Mouse (Mus musculus): ENCODE data around the gene Hspa2. TPM values are rescaled to one million over a fixed set of nuclear protein-coding genes. Genes with fewer than 3 reads are reported as not detected.

The Hspa2 gene
- total RNA-seq, 2 experiments from 2014 or later: 114 to 117 TPM

- no peak overlapping the region for H3K4me3 ChIP-seq
- no peak overlapping the region for H3K27ac ChIP-seq
- peak; percentile 26 for TF ChIP-seq CTCF (conservative IDR thresholded peaks at IDR 0.05)
- DNase-seq (ENCODE audit: low spot score in 2 of 2): no peak
Measured at GRCm38 (mm10) chr12:76391595-76392271, 12.2 kb upstream of the Hspa2 start.

DNA sequence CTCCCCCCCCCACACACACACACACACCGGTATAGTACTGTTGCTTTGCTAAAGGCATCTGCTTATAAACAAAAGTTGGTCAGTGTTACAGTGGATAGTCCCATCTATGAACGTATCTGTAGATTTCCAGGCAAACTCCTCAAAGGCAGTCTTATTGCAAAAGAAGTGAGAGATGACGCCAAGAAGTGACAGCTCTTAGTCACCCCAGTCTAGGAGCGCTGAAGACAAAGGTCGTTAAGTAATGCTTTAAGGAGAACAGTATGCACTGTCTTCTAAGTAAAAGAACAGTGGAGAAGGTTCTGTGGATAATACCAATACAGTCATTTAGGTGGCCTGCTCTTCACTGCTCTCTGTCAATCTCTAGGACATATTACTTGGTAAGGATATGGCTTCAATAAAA is 11.0 kb upstream of the Hspa2 start:
- H3K4me3 ChIP-seq: no peak overlapping the region
- no peak overlapping the region for H3K27ac ChIP-seq
- no peak for DNase-seq (ENCODE audit: low spot score in 2 of 2)
- TF ChIP-seq CTCF (conservative IDR thresholded peaks at IDR 0.05): no peak

DNA sequence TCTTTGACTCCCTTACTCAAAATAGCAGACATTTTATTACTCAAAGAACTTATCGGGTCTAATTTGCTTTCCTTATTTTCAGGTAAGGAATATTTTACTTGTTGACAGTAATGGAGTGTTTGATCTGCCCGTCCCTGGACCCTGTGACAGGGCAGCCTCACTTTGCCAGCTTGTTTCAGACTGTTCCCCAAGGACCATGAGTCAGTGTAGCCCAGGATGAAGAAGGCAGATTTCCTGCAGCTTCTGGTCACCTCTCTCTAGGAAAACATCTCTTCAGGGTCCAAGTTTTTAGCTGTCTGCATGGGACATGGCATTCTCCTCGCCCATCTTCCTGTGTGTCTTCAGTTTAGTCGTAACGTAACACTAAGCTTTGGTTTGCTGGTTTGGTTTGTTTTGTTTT is 6.7 kb upstream of the Hspa2 start:
- TF ChIP-seq CTCF (conservative IDR thresholded peaks at IDR 0.05): no peak
- Histone ChIP-seq H3K27ac (no peak overlapping the region), H3K4me3 (no peak overlapping the region)
- DNase-seq (ENCODE audit: low spot score in 2 of 2): no peak

DNA sequence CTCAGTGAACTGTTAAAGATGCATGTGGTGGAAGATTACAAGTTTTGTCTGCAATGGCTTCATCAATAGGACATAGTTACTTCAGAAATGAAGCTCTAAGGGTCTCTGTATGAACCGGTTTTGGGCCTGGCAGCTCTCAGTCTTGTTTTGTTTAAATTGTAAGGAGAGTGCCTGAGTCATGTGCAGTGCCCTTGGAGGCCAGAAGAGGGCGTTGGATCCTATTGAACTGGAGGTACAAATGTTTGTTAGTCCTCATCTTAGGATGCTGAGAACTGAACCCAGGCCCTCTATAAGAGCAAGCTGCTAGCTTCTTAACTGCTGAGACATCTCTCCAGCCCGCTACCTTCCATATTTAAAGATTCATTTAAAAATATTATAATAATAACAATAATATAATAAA is 2.3 kb upstream of the Hspa2 start:
- no peak overlapping the region for H3K27ac ChIP-seq
- DNase-seq (ENCODE audit: low spot score in 2 of 2): no peak
- H3K4me3 ChIP-seq: no peak overlapping the region
- peak; percentile 59 for TF ChIP-seq CTCF (conservative IDR thresholded peaks at IDR 0.05)

GRCm38 (mm10) chr12:76402991-76403885 is 738 bp upstream of the Hspa2 start:
- no peak for DNase-seq (ENCODE audit: low spot score in 2 of 2)

GRCm38 (mm10) chr12:76404836-76405182 is 833 bp downstream of the Hspa2 start:
- peak overlapping the region; percentile 87 for H3K4me3 ChIP-seq
- no peak for DNase-seq (ENCODE audit: low spot score in 2 of 2)
- H3K27ac ChIP-seq: peak overlapping the region; percentile 93
- TF ChIP-seq CTCF (conservative IDR thresholded peaks at IDR 0.05): no peak

More at GRCm38 (mm10) chr12:76402991-76403885, 738 bp upstream of the Hspa2 start:
- H3K27ac ChIP-seq: peak overlapping the region; percentile 93
- no peak for TF ChIP-seq CTCF (conservative IDR thresholded peaks at IDR 0.05)
- peak overlapping the region; percentile 87 for H3K4me3 ChIP-seq

DNA sequence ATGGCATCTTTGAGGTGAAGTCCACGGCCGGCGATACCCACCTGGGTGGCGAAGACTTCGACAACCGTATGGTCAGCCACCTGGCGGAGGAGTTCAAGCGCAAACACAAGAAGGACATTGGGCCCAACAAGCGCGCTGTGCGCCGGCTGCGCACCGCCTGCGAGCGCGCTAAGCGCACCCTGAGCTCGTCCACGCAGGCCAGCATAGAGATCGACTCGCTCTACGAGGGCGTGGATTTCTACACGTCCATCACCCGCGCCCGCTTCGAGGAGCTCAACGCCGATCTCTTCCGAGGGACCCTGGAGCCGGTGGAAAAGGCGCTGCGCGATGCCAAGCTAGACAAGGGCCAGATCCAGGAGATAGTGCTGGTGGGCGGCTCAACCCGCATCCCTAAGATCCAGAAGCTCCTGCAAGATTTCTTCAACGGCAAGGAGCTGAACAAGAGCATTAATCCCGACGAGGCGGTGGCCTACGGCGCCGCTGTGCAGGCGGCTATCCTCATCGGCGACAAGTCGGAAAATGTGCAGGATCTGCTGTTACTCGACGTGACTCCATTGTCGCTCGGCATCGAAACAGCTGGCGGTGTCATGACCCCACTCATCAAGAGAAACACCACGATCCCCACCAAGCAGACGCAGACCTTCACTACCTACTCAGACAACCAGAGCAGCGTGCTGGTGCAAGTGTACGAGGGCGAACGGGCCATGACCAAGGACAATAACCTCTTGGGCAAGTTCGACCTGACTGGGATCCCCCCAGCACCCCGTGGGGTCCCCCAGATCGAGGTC is 1.4 kb downstream of the Hspa2 start:
- DNase-seq (ENCODE audit: low spot score in 2 of 2): peak; percentile 16 to 41
- TF ChIP-seq CTCF (conservative IDR thresholded peaks at IDR 0.05): 0 out of 2 replicates have a peak, but pooled peaks have one; percentile 12
- peak overlapping the region; percentile 93 for H3K27ac ChIP-seq
- H3K4me3 ChIP-seq: peak overlapping the region; percentile 87

DNA sequence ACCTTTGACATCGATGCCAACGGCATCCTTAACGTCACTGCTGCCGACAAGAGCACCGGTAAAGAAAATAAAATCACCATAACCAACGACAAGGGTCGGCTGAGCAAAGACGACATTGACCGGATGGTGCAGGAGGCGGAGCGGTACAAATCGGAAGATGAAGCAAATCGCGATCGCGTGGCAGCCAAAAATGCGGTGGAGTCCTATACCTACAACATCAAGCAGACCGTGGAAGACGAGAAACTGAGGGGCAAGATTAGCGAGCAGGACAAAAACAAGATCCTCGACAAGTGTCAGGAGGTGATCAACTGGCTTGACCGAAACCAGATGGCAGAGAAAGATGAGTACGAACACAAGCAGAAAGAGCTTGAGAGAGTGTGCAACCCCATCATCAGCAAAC is 2.0 kb downstream of the Hspa2 start:
- no peak for DNase-seq (ENCODE audit: low spot score in 2 of 2)

DNA sequence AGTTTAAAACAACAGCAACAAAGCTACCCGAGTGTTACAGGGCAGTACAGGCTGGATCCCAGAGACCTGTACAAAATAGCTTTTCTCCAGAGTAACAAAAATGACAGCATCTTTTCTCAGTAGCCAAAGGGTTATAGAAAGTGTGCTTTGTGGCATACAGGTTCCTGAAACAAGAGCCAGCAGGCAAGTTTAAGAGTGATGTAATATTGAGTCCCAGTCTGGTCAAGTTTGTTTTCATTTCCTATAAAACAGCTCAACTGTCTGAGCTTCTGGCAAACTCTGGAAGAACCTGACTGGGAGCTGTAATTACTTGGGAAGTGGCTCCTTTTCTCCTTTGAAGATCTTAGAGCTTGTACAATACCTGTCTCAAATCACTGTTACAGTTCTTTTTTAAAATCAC is 3.2 kb downstream of the Hspa2 start:
- Histone ChIP-seq H3K4me3 (peak overlapping the region; percentile 87), H3K27ac (peak overlapping the region; percentile 93; the same call in 1 of the 2 replicates)
- no peak for TF ChIP-seq CTCF (conservative IDR thresholded peaks at IDR 0.05)
- DNase-seq (ENCODE audit: low spot score in 2 of 2): no peak

More for the DNA sequence above, 2.0 kb downstream of the Hspa2 start:
- H3K4me3 ChIP-seq: peak overlapping the region; percentile 87
- TF ChIP-seq CTCF (conservative IDR thresholded peaks at IDR 0.05): no peak
- peak overlapping the region; percentile 93 for H3K27ac ChIP-seq

DNA sequence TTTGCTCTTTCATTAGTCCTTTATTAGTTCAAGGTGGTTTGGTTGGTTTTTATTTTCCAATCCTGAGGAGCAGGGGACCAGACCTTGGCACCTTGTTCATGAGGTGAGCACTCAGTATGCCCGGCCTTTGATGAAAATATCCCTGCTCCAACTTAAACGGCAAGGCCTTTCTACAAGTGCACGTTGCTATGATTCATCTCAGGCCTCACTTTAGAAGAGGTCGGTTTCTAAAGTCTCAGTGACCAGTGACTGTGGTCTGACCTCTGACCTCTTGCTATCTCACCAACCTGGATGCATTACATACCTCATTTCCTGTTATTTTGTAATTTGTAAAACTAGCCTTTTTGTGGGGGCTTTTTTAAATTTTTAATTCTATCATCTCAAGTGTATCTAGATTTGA is 5.2 kb downstream of the Hspa2 start:
- no peak overlapping the region for H3K4me3 ChIP-seq
- DNase-seq (ENCODE audit: low spot score in 2 of 2): no peak
- no peak for TF ChIP-seq CTCF (conservative IDR thresholded peaks at IDR 0.05)
- no peak overlapping the region for H3K27ac ChIP-seq

- no peak for TF ChIP-seq CTCF (conservative IDR thresholded peaks at IDR 0.05)
- Histone ChIP-seq H3K4me3 (no peak overlapping the region), H3K27ac (no peak overlapping the region)
- DNase-seq (ENCODE audit: low spot score in 2 of 2): no peak
Measured at GRCm38 (mm10) chr12:76415383-76416010, 11.5 kb downstream of the Hspa2 start.

- no peak within 1 kb of the TSS for H3K27ac ChIP-seq
- DNase-seq (ENCODE audit: low spot score in 2 of 2): no peak
- no peak for TF ChIP-seq CTCF (conservative IDR thresholded peaks at IDR 0.05)
- H3K4me3 ChIP-seq: peak within 1 kb of the TSS; percentile 43
Measured at GRCm38 (mm10) chr12:76417433-76417854, 13.5 kb downstream of the Hspa2 start, which contains the start of gene Ppp1r36. Gene Ppp1r36 (plus strand): TSS chr12:76417538.

All from layer of hippocampus, adult 2 months (tissue).